Mouse (Mus musculus): Measurements from ENCODE around the gene Myh7b.

DNA sequence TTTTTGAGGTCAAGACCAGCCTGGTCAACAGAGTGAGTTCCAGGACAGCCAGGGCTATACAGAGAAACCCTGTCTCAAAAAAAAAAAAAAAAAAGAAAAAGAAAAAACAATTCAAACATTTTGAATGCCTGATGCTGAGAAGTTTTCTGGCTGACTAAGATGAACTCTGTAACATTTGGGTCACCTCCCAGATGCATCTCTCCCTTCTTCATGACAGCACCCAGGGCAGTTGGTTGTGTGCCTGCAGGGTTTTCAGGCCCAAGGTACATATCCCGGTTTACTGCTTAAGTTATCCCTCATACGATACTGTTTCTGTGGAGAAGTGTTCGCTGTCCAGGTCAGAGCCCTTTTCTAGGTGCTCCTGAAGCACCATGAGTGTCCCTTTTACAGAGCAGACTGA is 30.7 kb upstream of the Myh7b start:
- no peak for TF ChIP-seq CTCF (IDR thresholded peaks at IDR 0.05)
- no peak for TF ChIP-seq EP300 (IDR thresholded peaks at IDR 0.05)

Measured in lung, postnatal 0 days (tissue).